Mouse (Mus musculus) MEL (cell line): ENCODE measurements at regions not wholly inside any gene's neighbourhood (a gene's known extent, or its start where the extent isn't known, plus 50 kb on each side); places are given as distances from the start of the nearest gene placed in this dataset.

ENCODE experiments used
- DNase-seq: peaks from one replicate; pipeline ENCODE4 v3.0.0; 2011; ENCODE audit warnings: low read depth, low spot score
- H3K27ac ChIP-seq: 2 replicates; pipeline ENCODE4 v1.5.1; 2012; ENCODE audit warnings: low read depth, mild to moderate bottlenecking, control low read depth, low read length, moderate library complexity; ENCODE audit not compliant: control insufficient read depth
- H3K27me3 ChIP-seq, 2 experiments: fragments of 150-350 bp in 1 of 2; sonication (generic) in 1 of 2; 2 replicates each; pipeline ENCODE4 v1.6.1; 2012; ENCODE audit warnings: low read length in 2 of 2, mild to moderate bottlenecking in 2 of 2, improper control_type of control experiment in 1 of 2, moderate library complexity in 1 of 2; ENCODE audit not compliant: insufficient read depth in 2 of 2, control insufficient read depth in 1 of 2
- H3K36me3 ChIP-seq, 2 experiments: 2 replicates each; pipeline ENCODE4 v1.6.1; 2012 to 2014; ENCODE audit warnings: low read length in 2 of 2, improper control_type of control experiment in 1 of 2, inconsistent platforms in 1 of 2, mild to moderate bottlenecking in 1 of 2; ENCODE audit not compliant: insufficient read depth in 2 of 2, control insufficient read depth in 1 of 2
- H3K4me1 ChIP-seq, 2 experiments: fragments of 150-350 bp in 1 of 2; sonication (generic) in 1 of 2; 2 replicates each; pipeline ENCODE4 v1.6.1; 2012; ENCODE audit warnings: low read length in 2 of 2, improper control_type of control experiment in 1 of 2, mild to moderate bottlenecking in 1 of 2; ENCODE audit not compliant: insufficient read depth in 2 of 2, control insufficient read depth in 1 of 2
- H3K4me3 ChIP-seq, 2 experiments: fragments of 150-350 bp in 1 of 2; sonication (generic) in 1 of 2; 2 replicates each; pipeline ENCODE4 v1.5.1; 2012; ENCODE audit warnings: low read depth in 2 of 2, low read length in 2 of 2, mild to moderate bottlenecking in 2 of 2, moderate library complexity in 2 of 2, control low read depth in 1 of 2, improper control_type of control experiment in 1 of 2; ENCODE audit not compliant: control insufficient read depth in 1 of 2, insufficient read depth in 1 of 2
- H3K79me2 ChIP-seq: 2 replicates; pipeline ENCODE4 v1.6.1; 2012; ENCODE audit warnings: mild to moderate bottlenecking, low read length, moderate library complexity; ENCODE audit not compliant: control insufficient read depth, poor library complexity, insufficient read depth
- H3K9ac ChIP-seq: 2 replicates; pipeline ENCODE4 v1.6.1; 2012; ENCODE audit warnings: low read depth, mild to moderate bottlenecking, control low read depth, low read length, moderate library complexity; ENCODE audit not compliant: control insufficient read depth, poor library complexity, severe bottlenecking
- H3K9me3 ChIP-seq: fragments of 150-350 bp; sonication (generic); replicated peaks from 2 replicates; pipeline ENCODE4 v1.6.1; 2012; ENCODE audit warnings: mild to moderate bottlenecking, low read length, improper control_type of control experiment, moderate library complexity; ENCODE audit not compliant: insufficient read depth
- CHD2 ChIP-seq: IDR thresholded peaks from 2 replicates; pipeline ENCODE4 v1.6.1; 2011; ENCODE audit warnings: low read length, improper control_type of control experiment
- EP300 ChIP-seq, 2 experiments: IDR thresholded peaks; 2 replicates each; pipeline ENCODE4 v1.6.1; 2011; ENCODE audit warnings: improper control_type of control experiment in 2 of 2, low read length in 2 of 2, low read depth in 1 of 2, mild to moderate bottlenecking in 1 of 2
- GATA1 ChIP-seq: IDR thresholded peaks from 2 replicates; pipeline ENCODE4 v1.6.1; 2011; ENCODE audit warnings: low read depth, low read length, improper control_type of control experiment
- HCFC1 ChIP-seq: IDR thresholded peaks from 2 replicates; pipeline ENCODE4 v1.6.1; 2012; ENCODE audit warnings: low read depth, mild to moderate bottlenecking, inconsistent platforms, low read length, improper control_type of control experiment, moderate library complexity
- JUND ChIP-seq: IDR thresholded peaks from 2 replicates; pipeline ENCODE4 v1.6.1; 2011; ENCODE audit warnings: low read depth, mild to moderate bottlenecking, improper control_type of control experiment, low read length
- MAFK ChIP-seq: IDR thresholded peaks from 2 replicates; pipeline ENCODE4 v1.6.1; 2011; ENCODE audit warnings: low read depth, mild to moderate bottlenecking, low read length, improper control_type of control experiment, borderline replicate concordance
- MAX ChIP-seq: IDR thresholded peaks from 2 replicates; pipeline ENCODE4 v1.6.1; 2011; ENCODE audit warnings: low read length, improper control_type of control experiment
- MAZ ChIP-seq: IDR thresholded peaks from 2 replicates; pipeline ENCODE4 v1.6.1; 2012; ENCODE audit warnings: low read depth, mild to moderate bottlenecking, inconsistent platforms, low read length, improper control_type of control experiment
- MXI1 ChIP-seq: IDR thresholded peaks from 2 replicates; pipeline ENCODE4 v1.6.1; 2011; ENCODE audit warnings: mild to moderate bottlenecking, low read depth, low read length, improper control_type of control experiment
- MYB ChIP-seq: IDR thresholded peaks from 2 replicates; pipeline ENCODE4 v1.6.1; 2011; ENCODE audit warnings: mild to moderate bottlenecking, low read depth, low read length, improper control_type of control experiment
- POLR2AphosphoS5 ChIP-seq: IDR thresholded peaks from 2 replicates; pipeline ENCODE4 v1.6.1; 2012; ENCODE audit warnings: low read depth, borderline replicate concordance, mild to moderate bottlenecking, inconsistent platforms, low read length, moderate library complexity, mixed read lengths
- RAD21 ChIP-seq: IDR thresholded peaks from 2 replicates; pipeline ENCODE4 v1.6.1; 2011; ENCODE audit warnings: mild to moderate bottlenecking, low read depth, low read length, improper control_type of control experiment
- RCOR1 ChIP-seq: IDR thresholded peaks from 2 replicates; pipeline ENCODE4 v1.6.1; 2012; ENCODE audit warnings: low read depth, mild to moderate bottlenecking, inconsistent platforms, low read length, improper control_type of control experiment
- TBP ChIP-seq: IDR thresholded peaks from 2 replicates; pipeline ENCODE4 v1.8.0; 2011; ENCODE audit warnings: low read depth, low read length, improper control_type of control experiment
- UBTF ChIP-seq: IDR thresholded peaks from 2 replicates; pipeline ENCODE4 v1.6.1; 2012; ENCODE audit warnings: low read depth, mild to moderate bottlenecking, inconsistent platforms, low read length, improper control_type of control experiment, moderate library complexity, borderline replicate concordance; ENCODE audit not compliant: insufficient read depth
- ZKSCAN1 ChIP-seq: IDR thresholded peaks from 2 replicates; pipeline ENCODE4 v1.6.1; 2012; ENCODE audit warnings: low read depth, mild to moderate bottlenecking, inconsistent platforms, low read length, improper control_type of control experiment, moderate library complexity
- ZMIZ1 ChIP-seq: IDR thresholded peaks from 2 replicates; pipeline ENCODE4 v1.6.1; 2012; ENCODE audit warnings: low read depth, mild to moderate bottlenecking, inconsistent platforms, low read length, improper control_type of control experiment, moderate library complexity

DNA sequence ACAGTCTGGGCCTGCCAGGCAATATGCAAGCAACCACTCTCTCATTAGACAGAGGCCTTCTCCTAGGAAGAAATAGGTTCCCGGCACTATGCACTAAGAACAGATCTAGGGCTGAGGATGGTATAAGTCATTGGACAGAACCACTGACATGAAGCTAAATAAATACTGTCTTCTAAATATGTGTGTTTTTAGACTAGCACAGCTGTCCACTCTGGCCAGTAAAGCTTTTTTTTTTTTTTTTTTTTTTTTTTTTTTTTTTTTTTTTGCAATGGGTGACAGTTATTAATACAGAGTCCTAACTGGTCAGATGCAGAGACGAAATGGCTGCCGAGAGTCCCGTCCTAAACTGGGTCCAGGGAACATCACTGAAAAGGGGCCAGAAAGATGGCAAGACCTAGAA is 218.9 kb downstream of the Srbd1 start:
- Histone ChIP-seq H3K79me2 (no peaks in the 10 kb centered on the region), H3K9me3 (no peaks in the 10 kb centered on the region), H3K4me3 (no peak overlapping the region), H3K4me1 (no peaks in the 10 kb centered on the region), H3K27ac (no peak overlapping the region), H3K27me3 (no peaks in the 10 kb centered on the region), H3K36me3 (no peaks in the 10 kb centered on the region), H3K9ac (no peak overlapping the region)
- TF ChIP-seq HCFC1 (no peak), RCOR1 (no peak)
- no peak for DNase-seq

DNA sequence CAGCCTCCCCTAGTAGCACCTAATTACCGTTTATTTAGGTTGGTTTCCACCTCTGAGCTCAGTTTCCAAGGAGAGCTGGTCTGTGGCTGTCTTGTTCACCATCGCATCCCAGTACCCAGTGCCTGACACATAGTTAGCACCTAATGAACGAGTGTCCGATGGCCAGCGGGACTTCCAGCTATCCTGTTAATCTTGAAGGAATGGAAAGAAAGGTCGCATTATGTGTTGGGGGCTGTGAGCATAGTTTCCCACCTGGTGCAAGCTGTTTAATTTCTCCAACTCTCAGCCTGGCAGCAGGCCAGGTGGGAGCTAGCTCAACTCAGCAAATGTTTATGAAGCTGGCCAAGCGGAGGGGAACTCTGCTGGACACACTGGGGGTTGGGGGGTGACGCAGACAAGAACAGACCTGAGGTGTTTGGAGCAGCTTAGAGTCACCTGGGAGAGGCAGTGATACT is 223.7 kb downstream of the Srbd1 start:
- Histone ChIP-seq H3K4me1 (no peaks in the 10 kb centered on the region), H3K79me2 (no peaks in the 10 kb centered on the region), H3K27ac (no peak overlapping the region), H3K9ac (no peak overlapping the region), H3K9me3 (no peaks in the 10 kb centered on the region), H3K27me3 (no peaks in the 10 kb centered on the region), H3K36me3 (no peaks in the 10 kb centered on the region), H3K4me3 (no peak overlapping the region)
- DNase-seq, result no peak
- no peak for TF ChIP-seq MXI1
- TF ChIP-seq MAFK, result no peak
- TF ChIP-seq RAD21, result no peak
- no peak for TF ChIP-seq ZMIZ1
- TF ChIP-seq MAX, result no peak
- TF ChIP-seq MYB, result no peak
- TF ChIP-seq GATA1, result no peak

DNA sequence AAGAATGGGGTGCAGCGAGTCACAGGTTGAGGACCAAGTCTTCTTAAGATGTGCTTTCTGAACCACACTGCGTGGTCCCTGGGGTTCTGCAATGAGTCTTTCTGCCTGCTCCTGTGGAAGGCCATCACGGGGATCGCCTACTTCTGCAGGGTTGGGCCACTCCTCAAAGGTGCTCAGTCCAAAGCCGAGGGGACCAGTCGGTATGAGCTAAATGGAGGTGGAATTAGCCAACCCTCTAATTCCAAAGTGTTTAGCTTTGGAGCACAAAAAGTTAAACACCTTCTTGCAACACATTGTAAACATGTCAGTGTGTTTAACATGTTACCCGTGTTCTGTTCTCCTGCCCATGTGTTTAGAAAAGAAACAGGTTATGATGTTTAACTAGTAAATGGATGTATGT is 225.1 kb downstream of the Srbd1 start:
- H3K27ac ChIP-seq, result no peak overlapping the region
- H3K79me2 ChIP-seq, result no peaks in the 10 kb centered on the region
- no peak overlapping the region for H3K4me3 ChIP-seq
- no peaks in the 10 kb centered on the region for H3K36me3 ChIP-seq
- no peaks in the 10 kb centered on the region for H3K9me3 ChIP-seq
- no peaks in the 10 kb centered on the region for H3K27me3 ChIP-seq
- H3K9ac ChIP-seq, result no peak overlapping the region
- no peaks in the 10 kb centered on the region for H3K4me1 ChIP-seq
- DNase-seq, result no peak
- no peak for TF ChIP-seq TBP
- no peak for TF ChIP-seq MAFK
- TF ChIP-seq MAZ, result no peak
- no peak for TF ChIP-seq ZKSCAN1
- no peak for TF ChIP-seq UBTF
- TF ChIP-seq JUND, result no peak
- no peak for TF ChIP-seq CHD2
- no peak for TF ChIP-seq EP300 (IDR thresholded peaks at IDR 0.05; ENCODE audit: low read depth in 1 of 2, low read length in 2 of 2)
- no peak for TF ChIP-seq POLR2AphosphoS5
